Mouse (Mus musculus) MEL (cell line): Measurements from ENCODE around the gene Olfr875.

Experiments
- CTCF ChIP-seq, 3 experiments: IDR thresholded peaks in 2 of 3; conservative IDR thresholded peaks in 1 of 3; 2 replicates each; pipeline ENCODE4 v1.5.1; 2011 to 2012; ENCODE audit warnings: low read length in 3 of 3, low read depth in 2 of 3, mild to moderate bottlenecking in 2 of 3, improper control_type of control experiment in 1 of 3, inconsistent platforms in 1 of 3, mixed read lengths in 1 of 3, moderate library complexity in 1 of 3; ENCODE audit not compliant: control insufficient read depth in 1 of 3, insufficient read depth in 1 of 3, poor library complexity in 1 of 3, severe bottlenecking in 1 of 3
- EP300 ChIP-seq, 2 experiments: IDR thresholded peaks; 2 replicates each; pipeline ENCODE4 v1.6.1; 2011; ENCODE audit warnings: improper control_type of control experiment in 2 of 2, low read length in 2 of 2, low read depth in 1 of 2, mild to moderate bottlenecking in 1 of 2
- GABPA ChIP-seq: IDR thresholded peaks from 2 replicates; pipeline ENCODE4 v1.6.1; 2012; ENCODE audit warnings: low read depth, mild to moderate bottlenecking, inconsistent platforms, low read length, improper control_type of control experiment, moderate library complexity
- MEF2A ChIP-seq: IDR thresholded peaks from 2 replicates; pipeline ENCODE4 v1.6.1; 2014; ENCODE audit warnings: low read depth, mild to moderate bottlenecking, inconsistent platforms, low read length, improper control_type of control experiment; ENCODE audit not compliant: poor library complexity, insufficient replicate concordance, severe bottlenecking; ENCODE audit errors: extremely low read depth
- MXI1 ChIP-seq: IDR thresholded peaks from 2 replicates; pipeline ENCODE4 v1.6.1; 2011; ENCODE audit warnings: mild to moderate bottlenecking, low read depth, low read length, improper control_type of control experiment
- MYC ChIP-seq: IDR thresholded peaks from 2 replicates; pipeline ENCODE4 v1.6.1; 2011; ENCODE audit warnings: low read depth, mild to moderate bottlenecking, low read length, improper control_type of control experiment, moderate library complexity
- NRF1 ChIP-seq: IDR thresholded peaks from 2 replicates; pipeline ENCODE4 v1.6.1; 2014; ENCODE audit warnings: low read depth, mild to moderate bottlenecking, inconsistent platforms, low read length, improper control_type of control experiment, moderate library complexity; ENCODE audit not compliant: poor library complexity, insufficient read depth, severe bottlenecking
- POLR2A ChIP-seq, 2 experiments: IDR thresholded peaks; 2 replicates each; pipeline ENCODE4 v1.6.1; 2011 to 2012; ENCODE audit warnings: low read length in 2 of 2, mild to moderate bottlenecking in 2 of 2, control low read depth in 1 of 2, improper control_type of control experiment in 1 of 2, low read depth in 1 of 2, moderate library complexity in 1 of 2; ENCODE audit not compliant: control insufficient read depth in 1 of 2, insufficient read depth in 1 of 2, poor library complexity in 1 of 2
- SMC3 ChIP-seq: IDR thresholded peaks from 2 replicates; pipeline ENCODE4 v1.6.1; 2011; ENCODE audit warnings: low read depth, low read length, improper control_type of control experiment
- USF1 ChIP-seq: IDR thresholded peaks from 2 replicates; pipeline ENCODE4 v1.6.1; 2014; ENCODE audit warnings: low read depth, mild to moderate bottlenecking, inconsistent platforms, low read length, improper control_type of control experiment, moderate library complexity
- ZKSCAN1 ChIP-seq: IDR thresholded peaks from 2 replicates; pipeline ENCODE4 v1.6.1; 2012; ENCODE audit warnings: low read depth, mild to moderate bottlenecking, inconsistent platforms, low read length, improper control_type of control experiment, moderate library complexity

GRCm38 (mm10) chr9:37752006-37752405, 19.7 kb upstream of the Olfr875 start:
- no peak for TF ChIP-seq EP300 (IDR thresholded peaks at IDR 0.05; ENCODE audit: low read depth in 1 of 2, low read length in 2 of 2)
- TF ChIP-seq CTCF (IDR thresholded peaks at IDR 0.05 in 2 of 3, conservative IDR thresholded peaks at IDR 0.05 in 1 of 3; ENCODE audit: control insufficient read depth in 1 of 3, insufficient read depth in 1 of 3, low read depth in 2 of 3, low read length in 3 of 3, poor library complexity in 1 of 3, severe bottlenecking in 1 of 3), result no peak
- no peak for TF ChIP-seq MXI1
- no peak for TF ChIP-seq ZKSCAN1
- TF ChIP-seq MEF2A, result no peak
- no peak for TF ChIP-seq MYC
- no peak for TF ChIP-seq USF1
- TF ChIP-seq GABPA, result no peak
- no peak for TF ChIP-seq POLR2A (IDR thresholded peaks at IDR 0.05; ENCODE audit: control insufficient read depth in 1 of 2, insufficient read depth in 1 of 2, low read depth in 1 of 2, low read length in 2 of 2, poor library complexity in 1 of 2)
- no peak for TF ChIP-seq SMC3
- TF ChIP-seq NRF1, result no peak
